Mouse (Mus musculus) midbrain, embryonic 11.5 days (tissue): Measurements from ENCODE around the gene Gm13030. TPM values are rescaled to one million over a fixed set of nuclear protein-coding genes. Genes with fewer than 3 reads are reported as not detected.
"Not testable (repeated sequence)": the region's sequence is repeated elsewhere in the genome, so short reads cannot be mapped to it uniquely, and the experiment has no call there.

Experiments
- ATAC-seq: fragments of 200-750 bp; cut with Nextera tagmentation; 2 replicates; pipeline ENCODE4 v1.8.0; 2017; ENCODE audit warnings: moderate TSS enrichment, moderate library complexity; ENCODE audit not compliant: low FRiP score
- DNase-seq: peaks from one replicate; pipeline ENCODE4 v3.0.0; 2015; ENCODE audit warnings: low spot score; ENCODE audit errors: missing footprints
- H3K27ac ChIP-seq: fragments of 300-500 bp; sonication (generic); 2 replicates; pipeline ENCODE4 v1.5.1; 2014; ENCODE audit warnings: low read depth, low read length
- H3K27me3 ChIP-seq: fragments of 300-500 bp; sonication (generic); 2 replicates; pipeline ENCODE4 v1.6.1; 2014; ENCODE audit warnings: mild to moderate bottlenecking, low read length, moderate library complexity, mixed read lengths; ENCODE audit not compliant: control insufficient read depth, insufficient read depth
- H3K36me3 ChIP-seq: fragments of 300-500 bp; sonication (generic); 2 replicates; pipeline ENCODE4 v1.6.1; 2014; ENCODE audit warnings: mild to moderate bottlenecking, low read length, moderate library complexity, mixed read lengths; ENCODE audit not compliant: control insufficient read depth, insufficient read depth
- H3K4me1 ChIP-seq: fragments of 300-500 bp; sonication (generic); 2 replicates; pipeline ENCODE4 v1.6.1; 2014; ENCODE audit warnings: low read length; ENCODE audit not compliant: control insufficient read depth, insufficient read depth
- H3K4me2 ChIP-seq: fragments of 300-500 bp; sonication (generic); 2 replicates; pipeline ENCODE4 v1.6.1; 2014; ENCODE audit warnings: mild to moderate bottlenecking, moderate library complexity
- H3K4me3 ChIP-seq: fragments of 300-500 bp; sonication (generic); 2 replicates; pipeline ENCODE4 v1.5.1; 2014; ENCODE audit warnings: low read depth, low read length
- H3K9ac ChIP-seq: fragments of 300-500 bp; sonication (generic); 2 replicates; pipeline ENCODE4 v1.6.1; 2014; ENCODE audit warnings: low read length
- H3K9me3 ChIP-seq: fragments of 300-500 bp; sonication (generic); 2 replicates; pipeline ENCODE4 v1.6.1; 2016; ENCODE audit warnings: low read length; ENCODE audit not compliant: control insufficient read depth
- WGBS: fragments of 180-500 bp; shearing (Covaris S2); extraction: QIAGEN DNeasy Blood & Tissue Kit; methylation state at CpG from one replicate; pipeline ENCODE4 v1.1.7; 2014; 5-methylcytosine and 5-hydroxymethylcytosine counted together
- polyA plus RNA-seq: library from polyadenylated mRNA; unstranded; fragments of >200 nt; fragmentation: Nextera tagmentation; extraction: Ambion mirVana; gene quantifications from 2 replicates; pipeline ENCODE4 v1.2.1, GENCODE M21; 2014

Gene Gm13030
- polyA plus RNA-seq, 1 experiment from 2014 or later = not detected

DNA sequence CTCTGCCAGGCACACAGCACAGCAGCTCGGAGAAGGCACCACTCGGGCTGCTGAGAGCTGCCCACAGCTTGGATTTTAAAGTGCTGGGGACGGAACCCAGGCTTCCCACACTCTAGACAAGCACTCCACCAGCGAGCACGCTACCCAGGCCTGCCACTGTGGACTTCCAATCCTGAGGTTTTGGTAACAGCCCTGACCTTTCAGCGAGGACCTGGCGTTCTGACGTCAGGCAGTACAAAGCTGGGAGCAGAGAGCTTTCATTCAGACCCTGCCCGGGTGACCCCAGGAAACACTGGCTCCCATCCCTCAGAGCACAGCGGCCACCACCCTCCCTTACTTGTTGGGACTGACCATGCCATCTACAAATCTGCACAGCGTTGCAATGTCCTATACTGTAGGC lies 20.0 kb upstream of the Gm13030 start:
- H3K4me3 ChIP-seq, H3K9me3 ChIP-seq, H3K4me1 ChIP-seq, ATAC-seq, H3K9ac ChIP-seq, DNase-seq, H3K27me3 ChIP-seq, H3K36me3 ChIP-seq, H3K27ac ChIP-seq, H3K4me2 ChIP-seq: not testable (repeated sequence)
- 89% methylated on average over 11 of the region's 11 CpGs for WGBS

DNA sequence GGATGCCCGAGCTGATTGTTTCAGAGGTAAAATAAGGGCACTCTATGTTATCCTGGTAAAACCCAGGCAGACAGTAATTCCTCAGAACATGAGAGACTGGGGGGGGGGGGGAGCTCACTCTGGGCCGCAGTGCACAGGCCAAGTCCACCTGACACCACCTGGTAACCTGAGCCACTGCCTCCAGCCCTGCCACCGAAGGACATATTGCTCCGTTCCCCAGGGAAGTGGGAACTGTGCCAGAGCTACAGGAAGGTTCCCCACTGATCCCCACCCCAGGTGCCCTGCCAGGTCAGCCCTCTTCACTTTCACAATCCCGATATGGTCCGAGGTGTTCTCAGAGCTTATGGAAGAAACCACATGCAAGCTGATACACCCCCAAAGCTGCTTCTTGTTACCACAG lies 18.9 kb upstream of the Gm13030 start:
- DNase-seq (no peak), ATAC-seq (no peak)
- H3K9me3 ChIP-seq = no peaks in the 10 kb centered on the region
- H3K4me3 ChIP-seq = no peak overlapping the region
- WGBS = 97% methylated on average over 6 of the region's 6 CpGs
- peaks cover 3% of the 10 kb centered on the region for H3K4me1 ChIP-seq
- H3K4me2 ChIP-seq = no peak overlapping the region
- no peak overlapping the region for H3K9ac ChIP-seq
- peaks cover 5% of the 10 kb centered on the region for H3K36me3 ChIP-seq
- H3K27ac ChIP-seq = no peak overlapping the region
- H3K27me3 ChIP-seq = no peaks in the 10 kb centered on the region

DNA sequence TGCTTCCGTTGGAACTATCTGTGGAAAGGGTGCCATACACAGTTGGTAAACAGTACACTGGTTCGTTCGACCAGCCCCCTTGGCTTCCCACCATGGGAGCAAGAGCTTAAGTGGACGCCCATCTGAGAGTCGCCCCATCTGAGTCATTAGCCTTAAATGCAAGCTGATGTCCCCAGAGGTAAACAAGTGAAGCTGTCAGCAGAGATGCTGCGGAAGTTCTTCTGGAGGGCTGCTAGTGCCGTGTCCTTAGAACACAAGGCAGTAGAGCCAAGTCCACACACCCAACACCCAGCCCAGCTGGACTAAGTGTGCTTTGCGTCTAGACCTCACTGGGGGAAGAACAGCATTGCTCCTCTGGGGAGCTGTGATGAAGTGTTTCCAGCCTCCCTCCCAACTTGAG lies 15.9 kb upstream of the Gm13030 start:
- 76% methylated on average over 8 of the region's 8 CpGs for WGBS
- DNase-seq (no peak), ATAC-seq (no peak)
- Histone ChIP-seq H3K9me3 (no peaks in the 10 kb centered on the region), H3K36me3 (no peaks in the 10 kb centered on the region; the same call in 1 of the 2 replicates), H3K27ac (no peak overlapping the region), H3K27me3 (no peaks in the 10 kb centered on the region), H3K4me2 (no peak overlapping the region), H3K9ac (no peak overlapping the region), H3K4me1 (peaks cover 5% of the 10 kb centered on the region), H3K4me3 (no peak overlapping the region)

DNA sequence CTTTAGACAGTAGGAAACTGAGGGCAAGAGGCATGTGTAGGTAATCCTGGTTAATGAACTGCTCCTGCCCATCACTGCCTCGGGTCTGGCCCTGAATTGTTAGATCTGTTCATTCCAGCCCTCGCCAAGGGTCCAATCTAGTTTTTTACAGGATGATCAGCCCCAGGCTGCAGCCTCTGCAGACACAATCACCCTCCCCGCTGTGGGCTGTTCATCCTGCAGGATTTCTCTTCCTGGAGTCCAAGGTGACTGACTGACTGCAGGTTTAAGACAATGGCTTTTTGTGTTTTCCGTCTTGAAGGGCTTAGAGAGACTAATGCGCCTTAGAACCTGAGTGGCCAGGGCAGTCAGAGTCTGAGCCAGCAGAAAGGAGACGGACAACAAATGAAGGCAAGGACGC lies 15.4 kb upstream of the Gm13030 start:
- H3K27me3 ChIP-seq = no peaks in the 10 kb centered on the region
- H3K27ac ChIP-seq = no peak overlapping the region
- H3K9me3 ChIP-seq = no peaks in the 10 kb centered on the region
- ATAC-seq = no peak
- H3K4me3 ChIP-seq = no peak overlapping the region
- WGBS = 45% methylated on average over 7 of the region's 7 CpGs
- no peak overlapping the region for H3K9ac ChIP-seq
- no peak for DNase-seq
- H3K36me3 ChIP-seq = no peaks in the 10 kb centered on the region; the same call in 1 of the 2 replicates
- H3K4me1 ChIP-seq = peaks cover 5% of the 10 kb centered on the region
- H3K4me2 ChIP-seq = no peak overlapping the region

DNA sequence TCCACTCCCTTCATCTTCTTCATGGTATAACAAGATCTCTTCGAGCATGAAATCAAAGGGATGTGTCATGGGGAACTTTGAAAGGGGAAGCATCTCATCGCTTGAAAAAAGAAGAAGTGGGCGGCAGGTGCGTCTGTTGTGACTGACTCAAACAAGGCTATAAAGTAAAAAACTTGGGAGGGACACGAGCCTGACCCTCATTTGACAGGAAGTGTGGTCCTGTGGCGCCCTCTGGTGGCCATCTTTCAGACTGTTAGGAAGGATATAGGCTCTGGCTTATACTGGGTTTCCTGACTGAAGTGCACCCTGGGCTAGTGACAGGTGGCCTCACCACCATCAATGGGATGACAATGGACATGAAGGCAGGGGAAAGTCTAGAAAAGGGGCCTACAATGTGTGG lies 10.5 kb upstream of the Gm13030 start:
- no peaks in the 10 kb centered on the region for H3K9me3 ChIP-seq
- H3K36me3 ChIP-seq = no peaks in the 10 kb centered on the region
- no peaks in the 10 kb centered on the region; the same call in 1 of the 2 replicates for H3K27me3 ChIP-seq
- H3K4me1 ChIP-seq = peaks cover 8% of the 10 kb centered on the region
- H3K9ac ChIP-seq = no peak overlapping the region
- WGBS = 15% methylated on average over 6 of the region's 6 CpGs
- ATAC-seq (no peak), DNase-seq (peak; percentile 99)
- H3K4me2 ChIP-seq = no peak overlapping the region
- no peak overlapping the region for H3K4me3 ChIP-seq
- H3K27ac ChIP-seq = no peak overlapping the region

DNA sequence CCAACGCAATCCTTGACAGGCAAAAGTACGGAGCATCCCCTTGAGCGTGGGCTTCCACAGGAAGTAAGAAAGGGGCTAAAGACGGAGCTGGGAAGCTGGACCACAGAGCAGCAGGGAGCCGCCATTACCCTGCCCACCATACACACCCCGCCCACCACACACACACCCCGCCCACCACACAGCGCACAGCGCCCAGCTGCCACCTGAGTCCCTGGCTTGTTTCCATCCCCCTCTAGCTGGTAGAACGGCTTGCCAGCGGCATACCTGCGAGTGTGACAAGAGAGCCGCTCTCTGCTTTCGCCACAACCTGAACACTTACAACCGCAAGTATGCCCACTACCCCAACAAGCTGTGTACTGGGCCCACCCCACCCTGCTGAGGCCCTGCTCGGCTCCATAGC lies 8.4 kb upstream of the Gm13030 start:
- ATAC-seq (peak; percentile 48; the same call in 1 of the 2 replicates), DNase-seq (peak; percentile 89)
- 0 out of 2 replicates have a peak overlapping the region, but pooled peaks have one; percentile 6 for H3K9ac ChIP-seq
- no peaks in the 10 kb centered on the region for H3K9me3 ChIP-seq
- peak overlapping the region; percentile 21; the same call in 1 of the 2 replicates for H3K4me2 ChIP-seq
- H3K4me3 ChIP-seq = 0 out of 2 replicates have a peak overlapping the region, but pooled peaks have one; percentile 2
- H3K36me3 ChIP-seq = no peaks in the 10 kb centered on the region
- H3K27ac ChIP-seq = no peak overlapping the region
- H3K27me3 ChIP-seq = no peaks in the 10 kb centered on the region; the same call in 1 of the 2 replicates
- WGBS = 14% methylated on average over 15 of the region's 16 CpGs
- H3K4me1 ChIP-seq = peaks cover 3% of the 10 kb centered on the region; the same call in 1 of the 2 replicates

DNA sequence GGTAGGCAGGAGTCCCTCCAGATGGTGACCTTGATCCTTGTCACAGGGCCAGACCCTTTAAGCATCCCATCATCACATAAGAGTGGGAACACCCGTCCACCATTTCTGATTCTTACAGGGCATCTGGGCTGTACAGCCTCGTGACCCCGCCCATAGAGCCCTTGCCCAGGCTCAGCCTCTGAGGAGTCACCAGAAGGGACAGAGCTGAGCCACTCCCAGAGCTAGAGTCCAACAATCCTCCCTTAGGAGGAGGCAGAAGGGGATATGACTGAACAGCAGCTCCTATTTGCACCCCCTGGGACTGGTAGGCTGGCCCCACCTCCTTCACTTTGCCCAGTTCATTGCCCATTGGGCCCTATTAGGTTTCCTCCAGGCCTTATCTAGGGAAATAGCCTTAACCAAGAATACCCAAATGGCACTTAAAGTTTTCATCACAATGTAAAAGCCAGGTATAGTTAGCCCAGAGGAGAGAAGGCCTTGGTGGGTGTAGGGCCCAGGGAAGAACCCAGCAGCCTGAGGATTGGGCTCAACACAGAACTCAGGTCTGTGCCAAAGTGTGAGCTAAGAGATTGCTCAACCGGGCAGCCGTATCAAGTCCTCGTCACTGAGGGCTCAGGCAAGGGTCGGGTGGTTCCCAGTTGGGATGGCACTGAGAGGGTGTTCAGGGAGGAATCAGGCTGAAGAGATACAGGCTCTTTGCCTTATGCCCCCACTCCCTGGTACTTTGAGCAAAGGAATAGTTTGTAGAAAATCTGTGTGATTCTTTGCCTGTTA lies 7.2 kb upstream of the Gm13030 start:
- H3K9me3 ChIP-seq = no peaks in the 10 kb centered on the region
- 87% methylated on average over 7 of the region's 7 CpGs for WGBS
- ATAC-seq (no peak), DNase-seq (no peak)
- H3K4me3 ChIP-seq = no peak overlapping the region
- H3K4me1 ChIP-seq = peaks cover 3% of the 10 kb centered on the region; the same call in 1 of the 2 replicates
- no peak overlapping the region for H3K9ac ChIP-seq
- H3K27me3 ChIP-seq = no peaks in the 10 kb centered on the region; the same call in 1 of the 2 replicates
- no peaks in the 10 kb centered on the region for H3K36me3 ChIP-seq
- H3K4me2 ChIP-seq = no peak overlapping the region
- no peak overlapping the region for H3K27ac ChIP-seq

DNA sequence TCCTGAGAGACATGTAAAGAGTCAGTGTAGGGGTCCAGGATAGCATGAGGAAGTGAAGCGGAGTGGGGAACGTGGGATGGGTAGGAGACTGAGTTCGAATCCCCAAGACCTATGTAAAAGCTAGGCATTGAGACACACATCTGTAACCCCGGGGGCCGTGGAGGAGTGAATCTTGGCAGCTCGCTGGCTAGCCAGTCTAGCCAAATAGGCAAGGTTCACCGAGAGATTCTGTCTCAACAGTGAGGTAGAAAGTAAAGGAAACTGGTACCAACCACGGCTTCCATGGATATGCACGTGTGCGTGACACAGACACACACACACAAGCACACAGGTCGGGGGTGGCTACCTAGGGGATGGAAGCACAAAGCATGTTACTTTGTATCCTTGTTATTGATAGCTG lies 6.0 kb upstream of the Gm13030 start:
- Histone ChIP-seq H3K9me3 (no peaks in the 10 kb centered on the region), H3K4me2 (no peak overlapping the region), H3K4me3 (no peak overlapping the region), H3K27me3 (no peaks in the 10 kb centered on the region; the same call in 1 of the 2 replicates), H3K9ac (no peak overlapping the region), H3K27ac (no peak overlapping the region), H3K4me1 (peaks cover 3% of the 10 kb centered on the region; the same call in 1 of the 2 replicates), H3K36me3 (no peaks in the 10 kb centered on the region)
- no peak for ATAC-seq
- DNase-seq = no peak
- WGBS = 88% methylated on average over 11 of the region's 11 CpGs

DNA sequence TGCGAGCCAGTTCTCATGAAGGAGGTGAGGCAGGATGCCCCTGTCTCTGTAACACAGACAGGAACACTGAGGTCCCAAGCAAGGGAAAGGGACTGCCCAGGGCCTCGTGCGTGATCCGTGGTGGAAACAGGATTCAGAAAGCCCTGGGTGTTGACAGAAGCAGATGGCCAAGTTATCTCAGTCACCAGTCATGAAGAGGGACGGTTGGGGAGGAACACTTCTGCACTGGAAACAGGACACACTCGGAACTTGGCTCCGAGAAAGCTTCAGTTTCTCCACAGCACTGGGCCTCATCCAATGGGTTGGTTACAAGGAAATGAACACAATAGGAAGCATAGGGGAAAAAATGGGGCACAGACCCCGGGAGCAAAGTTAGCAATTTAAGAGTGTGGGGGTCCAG lies 5.0 kb upstream of the Gm13030 start:
- Histone ChIP-seq H3K4me2 (no peak overlapping the region), H3K27me3 (no peaks in the 10 kb centered on the region; the same call in 1 of the 2 replicates), H3K27ac (no peak overlapping the region), H3K4me3 (no peak overlapping the region), H3K9ac (no peak overlapping the region), H3K4me1 (peaks cover 3% of the 10 kb centered on the region; the same call in 1 of the 2 replicates), H3K9me3 (no peaks in the 10 kb centered on the region), H3K36me3 (no peaks in the 10 kb centered on the region)
- no peak for ATAC-seq
- 72% methylated on average over 8 of the region's 8 CpGs for WGBS
- no peak for DNase-seq
